Mouse (Mus musculus): Measurements from ENCODE around the gene St6galnac3. TPM values are rescaled to one million over a fixed set of nuclear protein-coding genes. Genes with fewer than 3 reads are reported as not detected.

Gene St6galnac3
- polyA plus RNA-seq, 1 experiment, result 16.7 TPM

DNA sequence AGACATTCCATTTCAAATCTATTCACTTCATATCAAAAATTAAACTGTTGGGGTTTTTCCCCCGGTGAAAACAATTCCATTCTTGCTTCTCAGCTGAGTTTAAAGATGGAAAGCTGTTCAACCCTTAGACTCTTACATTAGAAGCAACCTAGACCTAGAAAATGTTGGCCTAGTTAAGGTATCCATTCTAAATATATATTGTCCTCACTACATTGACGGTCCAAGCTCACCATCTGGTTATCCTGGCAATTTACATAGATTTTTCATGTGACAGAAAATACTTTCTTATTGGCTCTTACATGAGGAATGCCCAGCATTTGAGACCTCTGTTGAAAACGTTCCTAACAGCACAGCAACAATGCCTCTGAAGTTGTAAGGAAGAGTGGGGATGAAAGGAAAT lies 400.7 kb downstream of the St6galnac3 start:
- TF ChIP-seq POLR2A (IDR thresholded peaks at IDR 0.05; ENCODE audit: extremely low read depth, insufficient read depth, low read length) (no peak), CTCF (IDR thresholded peaks at IDR 0.05; ENCODE audit: extremely low read depth, insufficient read depth, low read length) (no peak)
- H3K4me1 ChIP-seq (ENCODE audit: control insufficient read depth, insufficient read depth, low read length), result peaks cover 5% of the 10 kb centered on the region
- no peak overlapping the region for H3K27ac ChIP-seq (ENCODE audit: insufficient read depth, low read length)

GRCm38 (mm10) chr3:153323446-153323845 lies 401.5 kb downstream of the St6galnac3 start:
- peaks cover 3% of the 10 kb centered on the region; the same call in 1 of the 2 replicates for H3K4me1 ChIP-seq (ENCODE audit: control insufficient read depth, insufficient read depth, low read length)
- no peak overlapping the region for H3K27ac ChIP-seq (ENCODE audit: insufficient read depth, low read length)
- no peak overlapping the region for H3K4me3 ChIP-seq (ENCODE audit: insufficient read depth, low read length)
- TF ChIP-seq POLR2A (IDR thresholded peaks at IDR 0.05; ENCODE audit: extremely low read depth, insufficient read depth, low read length), result no peak
- TF ChIP-seq CTCF (IDR thresholded peaks at IDR 0.05; ENCODE audit: extremely low read depth, insufficient read depth, low read length), result no peak

More for the DNA sequence above, 400.7 kb downstream of the St6galnac3 start:
- no peak overlapping the region for H3K4me3 ChIP-seq (ENCODE audit: insufficient read depth, low read length)

GRCm38 (mm10) chr3:153313583-153313982 lies 411.4 kb downstream of the St6galnac3 start:
- Histone ChIP-seq H3K27ac (ENCODE audit: insufficient read depth, low read length) (no peak overlapping the region), H3K4me3 (ENCODE audit: insufficient read depth, low read length) (no peak overlapping the region)
- TF ChIP-seq POLR2A (IDR thresholded peaks at IDR 0.05; ENCODE audit: extremely low read depth, insufficient read depth, low read length) (no peak), CTCF (IDR thresholded peaks at IDR 0.05; ENCODE audit: extremely low read depth, insufficient read depth, low read length) (no peak)

DNA sequence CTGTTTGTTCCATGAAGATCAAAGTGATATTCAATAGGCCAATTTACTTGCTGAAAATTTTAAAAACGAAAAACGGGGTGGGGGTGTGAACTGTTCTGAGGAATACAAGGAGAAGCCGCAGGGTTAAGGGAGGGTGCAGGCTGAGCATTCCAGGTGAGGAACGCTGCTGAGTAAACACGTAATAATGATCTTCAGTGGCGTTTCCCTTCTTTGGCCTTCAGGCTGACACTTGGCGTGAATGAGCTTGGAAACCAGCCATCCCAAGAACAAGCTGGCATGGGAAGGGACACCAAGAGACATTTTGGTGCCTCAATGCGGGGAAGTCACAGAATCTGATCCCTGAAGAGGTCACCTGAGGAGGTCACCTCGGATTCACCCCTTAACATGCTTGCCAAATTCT lies 411.8 kb downstream of the St6galnac3 start:
- no peak for TF ChIP-seq POLR2A (IDR thresholded peaks at IDR 0.05; ENCODE audit: extremely low read depth, insufficient read depth, low read length)
- TF ChIP-seq CTCF (IDR thresholded peaks at IDR 0.05; ENCODE audit: extremely low read depth, insufficient read depth, low read length), result no peak
- Histone ChIP-seq H3K27ac (ENCODE audit: insufficient read depth, low read length) (no peak overlapping the region), H3K4me3 (ENCODE audit: insufficient read depth, low read length) (no peak overlapping the region), H3K4me1 (ENCODE audit: control insufficient read depth, insufficient read depth, low read length) (no peaks in the 10 kb centered on the region)

More at GRCm38 (mm10) chr3:153313583-153313982, 411.4 kb downstream of the St6galnac3 start:
- H3K4me1 ChIP-seq (ENCODE audit: control insufficient read depth, insufficient read depth, low read length), result no peaks in the 10 kb centered on the region

GRCm38 (mm10) chr3:153312006-153312405 lies 413.0 kb downstream of the St6galnac3 start:
- no peak overlapping the region for H3K27ac ChIP-seq (ENCODE audit: insufficient read depth, low read length)
- no peak for TF ChIP-seq POLR2A (IDR thresholded peaks at IDR 0.05; ENCODE audit: extremely low read depth, insufficient read depth, low read length)
- no peak for TF ChIP-seq CTCF (IDR thresholded peaks at IDR 0.05; ENCODE audit: extremely low read depth, insufficient read depth, low read length)
- H3K4me1 ChIP-seq (ENCODE audit: control insufficient read depth, insufficient read depth, low read length), result no peaks in the 10 kb centered on the region; the same call in 1 of the 2 replicates
- no peak overlapping the region for H3K4me3 ChIP-seq (ENCODE audit: insufficient read depth, low read length)

DNA sequence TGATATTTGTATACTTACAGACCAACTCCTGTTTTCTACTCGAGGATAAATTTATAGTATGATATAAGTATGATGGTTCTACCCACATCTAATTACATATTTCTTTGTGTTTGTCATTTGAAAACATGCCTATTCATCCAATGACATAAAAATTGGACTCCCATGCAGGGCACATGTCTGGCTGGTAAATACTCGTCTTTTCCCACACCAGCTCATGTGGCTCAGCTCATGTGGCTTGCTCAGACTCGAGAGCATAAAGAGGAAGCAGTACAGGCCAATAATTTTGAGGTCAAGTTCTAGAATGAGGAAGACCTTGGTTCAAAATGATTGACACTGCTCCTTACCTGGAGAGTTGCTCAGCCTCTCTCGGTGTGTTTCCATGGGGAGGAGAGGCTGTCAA lies 416.6 kb downstream of the St6galnac3 start:
- Histone ChIP-seq H3K4me1 (ENCODE audit: control insufficient read depth, insufficient read depth, low read length) (no peaks in the 10 kb centered on the region; the same call in 1 of the 2 replicates), H3K4me3 (ENCODE audit: insufficient read depth, low read length) (no peak overlapping the region), H3K27ac (ENCODE audit: insufficient read depth, low read length) (no peak overlapping the region)
- TF ChIP-seq POLR2A (IDR thresholded peaks at IDR 0.05; ENCODE audit: extremely low read depth, insufficient read depth, low read length), result no peak
- TF ChIP-seq CTCF (IDR thresholded peaks at IDR 0.05; ENCODE audit: extremely low read depth, insufficient read depth, low read length), result no peak

- TF ChIP-seq CTCF (IDR thresholded peaks at IDR 0.05; ENCODE audit: extremely low read depth, insufficient read depth, low read length), result no peak
- TF ChIP-seq POLR2A (IDR thresholded peaks at IDR 0.05; ENCODE audit: extremely low read depth, insufficient read depth, low read length), result no peak
These were observed 419.8 kb downstream of the St6galnac3 start for GRCm38 (mm10) chr3:153305153-153305552.

GRCm38 (mm10) chr3:153302376-153302775 lies 422.6 kb downstream of the St6galnac3 start:
- H3K4me1 ChIP-seq (ENCODE audit: control insufficient read depth, insufficient read depth, low read length), result peaks cover 5% of the 10 kb centered on the region; the same call in 1 of the 2 replicates
- TF ChIP-seq CTCF (IDR thresholded peaks at IDR 0.05; ENCODE audit: extremely low read depth, insufficient read depth, low read length) (no peak), POLR2A (IDR thresholded peaks at IDR 0.05; ENCODE audit: extremely low read depth, insufficient read depth, low read length) (no peak)
- no peak overlapping the region for H3K4me3 ChIP-seq (ENCODE audit: insufficient read depth, low read length)
- no peak overlapping the region for H3K27ac ChIP-seq (ENCODE audit: insufficient read depth, low read length)

More at GRCm38 (mm10) chr3:153305153-153305552, 419.8 kb downstream of the St6galnac3 start:
- Histone ChIP-seq H3K4me1 (ENCODE audit: control insufficient read depth, insufficient read depth, low read length) (peaks cover 4% of the 10 kb centered on the region; the same call in 1 of the 2 replicates), H3K27ac (ENCODE audit: insufficient read depth, low read length) (no peak overlapping the region), H3K4me3 (ENCODE audit: insufficient read depth, low read length) (no peak overlapping the region)

DNA sequence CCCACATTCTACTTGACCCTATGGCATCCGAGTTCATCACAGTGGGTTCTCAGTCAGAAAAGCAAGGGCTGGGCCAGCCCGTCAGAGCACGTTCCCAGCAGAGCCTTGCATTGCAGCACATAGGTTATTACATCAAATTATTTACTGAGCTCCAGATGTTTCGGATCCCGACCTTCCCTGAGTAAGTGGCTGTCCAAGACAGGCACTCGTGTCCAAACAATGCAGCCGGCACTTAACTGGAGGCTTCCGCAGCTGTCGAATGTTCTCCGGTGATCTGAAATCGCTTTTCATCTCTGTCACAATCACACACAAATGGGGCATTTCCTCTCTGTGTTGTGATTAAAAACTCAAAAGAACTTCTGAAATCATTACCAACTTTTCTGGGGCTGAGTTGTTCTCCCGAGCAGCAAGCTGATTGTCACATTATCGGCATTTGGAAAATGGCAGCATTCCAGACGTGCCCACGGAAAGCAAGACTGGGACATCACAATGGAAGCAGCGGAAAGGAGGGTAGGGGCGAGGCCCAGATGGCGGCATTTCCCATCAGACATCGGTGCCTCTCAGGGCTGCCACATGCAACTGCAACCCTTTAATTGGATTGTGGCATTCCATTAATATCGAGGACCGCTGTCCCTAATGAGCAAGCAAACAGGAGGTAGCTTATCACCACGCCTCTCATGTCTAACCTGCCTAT lies 428.5 kb downstream of the St6galnac3 start:
- Histone ChIP-seq H3K4me3 (ENCODE audit: insufficient read depth, low read length) (no peak overlapping the region), H3K4me1 (ENCODE audit: control insufficient read depth, insufficient read depth, low read length) (peaks cover 3% of the 10 kb centered on the region; the same call in 1 of the 2 replicates), H3K27ac (ENCODE audit: insufficient read depth, low read length) (no peak overlapping the region)
- TF ChIP-seq CTCF (IDR thresholded peaks at IDR 0.05; ENCODE audit: extremely low read depth, insufficient read depth, low read length), result no peak
- TF ChIP-seq POLR2A (IDR thresholded peaks at IDR 0.05; ENCODE audit: extremely low read depth, insufficient read depth, low read length), result no peak

DNA sequence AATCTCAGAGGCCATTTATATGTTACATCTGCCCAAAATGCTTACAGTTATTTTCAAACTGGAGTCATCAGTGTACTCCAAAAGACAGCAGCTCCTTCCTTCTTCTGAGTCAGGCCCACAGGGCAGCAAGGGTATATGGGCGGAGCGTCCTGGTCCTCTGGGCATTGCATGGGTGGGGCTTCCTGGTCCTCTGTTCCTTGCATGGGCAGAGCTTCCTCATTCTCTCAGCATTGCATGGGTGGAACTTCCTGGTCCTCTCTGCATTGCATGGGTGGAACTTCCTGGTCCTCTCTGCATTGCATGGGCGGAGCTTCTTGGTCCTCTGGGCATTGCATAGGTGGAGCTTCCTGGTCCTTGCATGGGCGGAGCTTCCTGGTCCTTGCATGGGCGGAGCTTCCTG lies 432.1 kb downstream of the St6galnac3 start:
- H3K27ac ChIP-seq (ENCODE audit: insufficient read depth, low read length), result no peak overlapping the region
- TF ChIP-seq POLR2A (IDR thresholded peaks at IDR 0.05; ENCODE audit: extremely low read depth, insufficient read depth, low read length), result no peak
- TF ChIP-seq CTCF (IDR thresholded peaks at IDR 0.05; ENCODE audit: extremely low read depth, insufficient read depth, low read length), result no peak

More for the DNA sequence above, 432.1 kb downstream of the St6galnac3 start:
- Histone ChIP-seq H3K4me1 (ENCODE audit: control insufficient read depth, insufficient read depth, low read length) (peaks cover 3% of the 10 kb centered on the region; the same call in 1 of the 2 replicates), H3K4me3 (ENCODE audit: insufficient read depth, low read length) (no peak overlapping the region)
